Comparison of ENCODE assay signal across 25 mouse cellular contexts in genomic region chr5:31687972-31688371, GRCm38 (mm10). TPM values are rescaled to one million over a fixed set of nuclear protein-coding genes. Genes with fewer than 3 reads are reported as not detected.
DNase-seq lines count a peak whose midpoint lies in the region; ATAC-seq lines count a peak whose summit lies in the region.
"Had no signal": no experiment of that assay in that cellular context is flagged by ENCODE, and none has a peak within 500 bp of the region (broad histone marks: within the 10 kb centered on the region; RNA-seq: fewer than 3 reads in every experiment).

No protein-coding gene starts in this region.

- peak; percentile 37 for DNase-seq in c-Kit-positive CD71-positive TER-119-positive erythroid progenitor cells, embryonic 14.5 days (ENCODE audit: low spot score)
- DNase-seq in cerebellum, postnatal 4 days (ENCODE audit: low spot score in 2 of 2): no peak
- DNase-seq in layer of hippocampus, postnatal 36 days: no peak
- DNase-seq in T-cell, adult 2 months (ENCODE audit: low spot score): no peak
- DNase-seq: adrenal gland, adult 8-10 months; adrenal gland, postnatal 36 days; cerebellum, adult 11 months; cerebellum, adult 8-10 months; cerebellum, postnatal 14 days; gastrocnemius, postnatal 36 days; heart, adult 11 months; heart, postnatal 36 days had no signal

- peak; percentile 69 for ATAC-seq in erythroid progenitor cell, adult 5-6 weeks (replicated peaks; ENCODE audit: low FRiP score, poor library complexity, severe bottlenecking)
- ATAC-seq in liver, embryonic 15.5 days (ENCODE audit: insufficient read depth): no peak
- peak; percentile 83 for ATAC-seq in megakaryocyte-erythroid progenitor cell, adult 5-6 weeks (replicated peaks; ENCODE audit: low FRiP score, low TSS enrichment, poor library complexity, severe bottlenecking)
- ATAC-seq: CD4-positive, CD25-positive, alpha-beta regulatory T cell, adult 4 months; forebrain, embryonic 14.5 days; hindbrain, embryonic 16.5 days; inflammation-experienced regulatory T-cells, adult 6 months; Patski had no signal

- no peaks in the 10 kb centered on the region for H3K9me3 ChIP-seq in liver, embryonic 15.5 days (replicated peaks)
- H3K9me3 ChIP-seq: embryonic facial prominence, embryonic 13.5 days; forebrain, embryonic 10.5 days; G1E; heart, embryonic 13.5 days; hindbrain, embryonic 12.5 days had no signal

- H3K27me3 ChIP-seq in liver, embryonic 15.5 days: no peaks in the 10 kb centered on the region
- H3K27me3 ChIP-seq: embryonic facial prominence, embryonic 13.5 days; heart, embryonic 13.5 days; hindbrain, embryonic 12.5 days; Patski had no signal

- 32% methylated on average over 3 of the region's 3 CpGs for WGBS in liver, embryonic 15.5 days (ENCODE audit: insufficient replicate concordance)

- no peak overlapping the region for H3K9ac ChIP-seq in liver, embryonic 15.5 days
- H3K9ac ChIP-seq: embryonic facial prominence, embryonic 13.5 days; heart, embryonic 13.5 days; hindbrain, embryonic 12.5 days had no signal

- H3K4me2 ChIP-seq in liver, embryonic 15.5 days: peak overlapping the region; percentile 21; the same call in 1 of the 2 replicates
- H3K4me2 ChIP-seq: embryonic facial prominence, embryonic 13.5 days; heart, embryonic 13.5 days; hindbrain, embryonic 12.5 days had no signal

- no peaks in the 10 kb centered on the region; the same call in 1 of the 2 replicates for H3K36me3 ChIP-seq in liver, embryonic 15.5 days (replicated peaks)
- H3K36me3 ChIP-seq: embryonic facial prominence, embryonic 13.5 days; forebrain, embryonic 10.5 days; heart, embryonic 13.5 days; hindbrain, embryonic 12.5 days had no signal

- no peak overlapping the region for H3K4me3 ChIP-seq in liver, embryonic 15.5 days (replicated peaks)
- H3K4me3 ChIP-seq: embryonic facial prominence, embryonic 13.5 days; forebrain, embryonic 10.5 days; heart, embryonic 13.5 days; hindbrain, embryonic 12.5 days had no signal

- peak overlapping the region; percentile 76 for H3K27ac ChIP-seq in liver, embryonic 15.5 days (replicated peaks)
- H3K27ac ChIP-seq: embryonic facial prominence, embryonic 13.5 days; forebrain, embryonic 10.5 days; heart, embryonic 13.5 days; hindbrain, embryonic 12.5 days had no signal

- H3K4me1 ChIP-seq in liver, embryonic 15.5 days (replicated peaks): peaks cover 39% of the 10 kb centered on the region
- H3K4me1 ChIP-seq: forebrain, embryonic 10.5 days; hindbrain, embryonic 12.5 days had no signal

RNA-seq across cellular contexts. Expression of gene Rbks, which starts 9.5 kb away (rescaled TPM):
- 18.0 and 27.7 TPM in 2 replicates for total RNA-seq in erythroid progenitor cell, adult 5-6 weeks (2015; ENCODE audit: low replicate concordance)
- total RNA-seq in erythroid progenitor cell, adult 5-6 weeks (2017; ENCODE audit: low replicate concordance): 7.6 and 17.1 TPM in 2 replicates
- polyA plus RNA-seq in liver, embryonic 15.5 days (2015; fragmentation: Nextera tagmentation; extraction: Ambion mirVana): 17.3 and 18.8 TPM in 2 replicates
- total RNA-seq in megakaryocyte-erythroid progenitor cell, adult 5-6 weeks (2014; fragmentation: Nextera tagmentation): 21.5 and 29.3 TPM in 2 replicates
- 27.3 and 33.7 TPM in 2 replicates for total RNA-seq in megakaryocyte-erythroid progenitor cell, adult 5-6 weeks (2017)
- total RNA-seq in layer of hippocampus, postnatal 36 days (2021): 1 to 10 TPM; 3.4 to 4.2 TPM

RNA-seq across cellular contexts. Expression of gene Babam2, which starts 9.5 kb away (rescaled TPM):
- total RNA-seq in erythroid progenitor cell, adult 5-6 weeks (2015; ENCODE audit: low replicate concordance): 35.0 and 46.9 TPM in 2 replicates
- 31.0 and 42.6 TPM in 2 replicates for total RNA-seq in erythroid progenitor cell, adult 5-6 weeks (2017; ENCODE audit: low replicate concordance)
- 30.8 and 32.0 TPM in 2 replicates for polyA plus RNA-seq in liver, embryonic 15.5 days (2015; fragmentation: Nextera tagmentation; extraction: Ambion mirVana)
- total RNA-seq in megakaryocyte-erythroid progenitor cell, adult 5-6 weeks (2014; fragmentation: Nextera tagmentation): 82.0 and 102 TPM in 2 replicates
- 32.2 and 50.5 TPM in 2 replicates for total RNA-seq in megakaryocyte-erythroid progenitor cell, adult 5-6 weeks (2017)
- 10 to 100 TPM; 38.2 to 50.1 TPM for total RNA-seq in layer of hippocampus, postnatal 36 days (2021)
